Mouse (Mus musculus) liver, adult 2 months (tissue): ENCODE results near the gene Thumpd2. TPM values are rescaled to one million over a fixed set of nuclear protein-coding genes. Genes with fewer than 3 reads are reported as not detected.

Experiments used
- DNase-seq: peaks from one replicate; pipeline ENCODE4 v3.0.0-alpha.2; 2011; ENCODE audit warnings: low read depth, low spot score; ENCODE audit errors: extremely low read depth
- H3K27ac ChIP-seq: fragments of 200-500 bp; replicated peaks from 2 replicates; pipeline ENCODE4 v1.5.1; 2012; ENCODE audit warnings: low read depth, mild to moderate bottlenecking, control low read depth, inconsistent platforms, low read length; ENCODE audit not compliant: insufficient read depth
- H3K27me3 ChIP-seq: fragments of 200-500 bp; 2 replicates; pipeline ENCODE4 v1.6.1; 2012; ENCODE audit warnings: mild to moderate bottlenecking, moderate library complexity, low read length, inconsistent platforms; ENCODE audit not compliant: control insufficient read depth, insufficient read depth
- H3K36me3 ChIP-seq: fragments of 200-500 bp; 2 replicates; pipeline ENCODE4 v1.6.1; 2012; ENCODE audit warnings: low read length, inconsistent platforms; ENCODE audit not compliant: control insufficient read depth, insufficient read depth
- H3K4me1 ChIP-seq: fragments of 200-500 bp; 2 replicates; pipeline ENCODE4 v1.6.1; 2011; ENCODE audit warnings: low read length; ENCODE audit not compliant: control insufficient read depth, insufficient read depth
- H3K4me3 ChIP-seq: fragments of 200-500 bp; 2 replicates; pipeline ENCODE4 v1.5.1; 2011; ENCODE audit warnings: low read depth, mild to moderate bottlenecking, control low read depth, low read length, moderate library complexity; ENCODE audit not compliant: insufficient read depth
- H3K79me2 ChIP-seq: fragments of 200-500 bp; 2 replicates; pipeline ENCODE4 v1.6.1; 2012; ENCODE audit warnings: inconsistent platforms, mild to moderate bottlenecking, low read length, moderate library complexity; ENCODE audit not compliant: control insufficient read depth, insufficient read depth
- H3K9ac ChIP-seq: fragments of 200-500 bp; 2 replicates; pipeline ENCODE4 v1.6.1; 2012; ENCODE audit warnings: low read depth, mild to moderate bottlenecking, control low read depth, inconsistent platforms, low read length
- CTCF ChIP-seq: fragments of 200-500 bp; IDR thresholded peaks from 2 replicates; pipeline ENCODE4 v1.5.1; 2011; ENCODE audit warnings: low read depth, low read length, control low read depth
- POLR2A ChIP-seq: fragments of 200-500 bp; IDR thresholded peaks from 2 replicates; pipeline ENCODE4 v1.6.1; 2011; ENCODE audit warnings: low read length, control low read depth; ENCODE audit not compliant: insufficient read depth; ENCODE audit errors: extremely low read depth
- WGBS: fragments of 180-500 bp; shearing (Covaris S2); methylation state at CpG from one replicate; pipeline ENCODE4 v1.1.7; 2018; 5-methylcytosine and 5-hydroxymethylcytosine counted together
- polyA plus RNA-seq: library from polyadenylated mRNA; depleted of rRNA; stranded (reverse); fragments of >200 nt; gene quantifications from 2 replicates; pipeline ENCODE4 v1.2.3, GENCODE M21; 2012; rRNA removed
- total RNA-seq: library from RNA; depleted of rRNA; stranded (reverse); fragments of >200 nt; gene quantifications from 2 replicates; pipeline ENCODE4 v1.2.3, GENCODE M21; 2014; rRNA removed

Thumpd2 gene
- total and polyA plus RNA-seq, 2 experiments = 1.1 to 2.0 TPM

GRCm38 (mm10) chr17:80980096-80980495 lies 84.8 kb downstream of the Thumpd2 start:
- H3K4me3 ChIP-seq = no peak overlapping the region
- H3K4me1 ChIP-seq = peaks cover 3% of the 10 kb centered on the region; the same call in 1 of the 2 replicates
- WGBS = 93% methylated on average over 10 of the region's 10 CpGs
- no peaks in the 10 kb centered on the region for H3K27me3 ChIP-seq
- no peak overlapping the region for H3K27ac ChIP-seq
- no peak overlapping the region for H3K9ac ChIP-seq
- no peaks in the 10 kb centered on the region for H3K79me2 ChIP-seq
- DNase-seq = no peak
- TF ChIP-seq POLR2A (no peak), CTCF (no peak)
- H3K36me3 ChIP-seq = no peaks in the 10 kb centered on the region

GRCm38 (mm10) chr17:80977245-80977644 lies 87.6 kb downstream of the Thumpd2 start:
- H3K36me3 ChIP-seq = no peaks in the 10 kb centered on the region
- TF ChIP-seq POLR2A = no peak
- TF ChIP-seq CTCF = no peak
- peaks cover 3% of the 10 kb centered on the region; the same call in 1 of the 2 replicates for H3K4me1 ChIP-seq
- no peak for DNase-seq
- H3K4me3 ChIP-seq = no peak overlapping the region
- no peaks in the 10 kb centered on the region for H3K27me3 ChIP-seq
- H3K9ac ChIP-seq = no peak overlapping the region
- no peaks in the 10 kb centered on the region for H3K79me2 ChIP-seq
- no peak overlapping the region for H3K27ac ChIP-seq
- 49% methylated on average over 5 of the region's 5 CpGs for WGBS

Other genes with a start within 250 kb of the Thumpd2 start
- gene Tmem178, start 120.5 kb downstream of the Thumpd2 start, total RNA-seq = 0.28 and 0.81 TPM in 2 replicates
- 0.47 and 0.49 TPM in 2 replicates for gene Tmem178, start 120.5 kb downstream of the Thumpd2 start, polyA plus RNA-seq